Comparison of ENCODE assay signal across 9 mouse cellular contexts in genomic region chr12:84847480-84847879, GRCm38 (mm10). TPM values are rescaled to one million over a fixed set of nuclear protein-coding genes. Genes with fewer than 3 reads are reported as not detected.
A peak's percentile ranks its signal among the peaks of the same experiment; 100 is the strongest.
DNase-seq lines count a peak whose midpoint lies in the region; ATAC-seq lines count a peak whose summit lies in the region.
"Had no signal": no experiment of that assay in that cellular context is flagged by ENCODE, and none has a peak within 500 bp of the region (broad histone marks: within the 10 kb centered on the region; RNA-seq: fewer than 3 reads in every experiment).

No protein-coding gene starts in this region.

- H3K9me3 ChIP-seq in intestine, embryonic 16.5 days (ENCODE audit: control insufficient read depth, low read length) = no peaks in the 10 kb centered on the region

- DNase-seq in gastrocnemius, adult 18-20 months (ENCODE audit: low spot score) = peak; percentile 62
- no peak for DNase-seq in gastrocnemius, postnatal 4 days (ENCODE audit: low spot score in 2 of 2)
- DNase-seq in adrenal gland, postnatal 36 days = peak; percentile 39 to 55
- no peak for DNase-seq in cerebellum, postnatal 14 days
- DNase-seq in cerebellum, adult 9-11 months = no peak
- no peak for DNase-seq in right cerebral cortex, postnatal 10 days (ENCODE audit: low spot score in 2 of 2)

- peak; percentile 78; the same call in 1 of the 2 replicates for ATAC-seq in intestine, embryonic 16.5 days
- peak; percentile 43; the same call in 1 of the 2 replicates for ATAC-seq in megakaryocyte progenitor cell, adult 5-6 weeks (replicated peaks; ENCODE audit: poor library complexity)

- H3K9ac ChIP-seq in intestine, embryonic 16.5 days (ENCODE audit: low read depth, low read length) = no peak overlapping the region

- peaks cover 26% of the 10 kb centered on the region for H3K4me1 ChIP-seq in intestine, embryonic 16.5 days (ENCODE audit: control insufficient read depth, insufficient read depth, low read length)

- H3K27ac ChIP-seq in intestine, embryonic 16.5 days (ENCODE audit: low read length) = no peak overlapping the region
- H3K27ac ChIP-seq: liver, embryonic 14.5 days had no signal

- 23% methylated on average over 7 of the region's 7 CpGs for WGBS in intestine, embryonic 16.5 days

- no peak overlapping the region for H3K4me3 ChIP-seq in intestine, embryonic 16.5 days (ENCODE audit: low read length)

- no peaks in the 10 kb centered on the region for H3K27me3 ChIP-seq in intestine, embryonic 16.5 days (replicated peaks; ENCODE audit: control insufficient read depth, insufficient read depth, low read length)

- H3K4me2 ChIP-seq in intestine, embryonic 16.5 days (ENCODE audit: low read depth, low read length) = no peak overlapping the region

- no peaks in the 10 kb centered on the region for H3K36me3 ChIP-seq in intestine, embryonic 16.5 days (ENCODE audit: control insufficient read depth, insufficient read depth, low read length)

RNA-seq across cellular contexts. Expression of gene Ltbp2, which starts 28.9 kb away (rescaled TPM):
- 1 to 10 TPM; 2.6 to 3.1 TPM for total RNA-seq in gastrocnemius, adult 18-20 months (2021)
- total RNA-seq in gastrocnemius, postnatal 4 days (2021) = 1 to 10 TPM; 2.8 to 3.3 TPM
- 1 to 10 TPM; 6.5 to 6.6 TPM for total RNA-seq in adrenal gland, postnatal 36 days (2021)
- 0.83 and 1.9 TPM in 2 replicates for polyA plus RNA-seq in intestine, embryonic 16.5 days (2015; fragmentation: Nextera tagmentation; extraction: Ambion mirVana)
- total RNA-seq in megakaryocyte progenitor cell, adult 5-6 weeks (2015) = not detected in 2 replicates
- total RNA-seq in megakaryocyte progenitor cell, adult 5-6 weeks (2017) = 1.2 TPM in 1 of 2 replicates, not detected in the other

Comparison
In these comparisons a context has a peak if more than half of its experiments do, and no peak if none do; other contexts are left out.
1. DNase-seq: peak in gastrocnemius, adult 18-20 months (single experiment) and adrenal gland, postnatal 36 days (2 of 2); none in gastrocnemius, postnatal 4 days (0 of 2), cerebellum, postnatal 14 days (0 of 2), cerebellum, adult 9-11 months (single experiment) and right cerebral cortex, postnatal 10 days (0 of 2).